Mouse (Mus musculus): ENCODE measurements around the gene Loxl3.
A peak's percentile ranks its signal among the peaks of the same experiment; 100 is the strongest.

Gene Loxl3

DNA sequence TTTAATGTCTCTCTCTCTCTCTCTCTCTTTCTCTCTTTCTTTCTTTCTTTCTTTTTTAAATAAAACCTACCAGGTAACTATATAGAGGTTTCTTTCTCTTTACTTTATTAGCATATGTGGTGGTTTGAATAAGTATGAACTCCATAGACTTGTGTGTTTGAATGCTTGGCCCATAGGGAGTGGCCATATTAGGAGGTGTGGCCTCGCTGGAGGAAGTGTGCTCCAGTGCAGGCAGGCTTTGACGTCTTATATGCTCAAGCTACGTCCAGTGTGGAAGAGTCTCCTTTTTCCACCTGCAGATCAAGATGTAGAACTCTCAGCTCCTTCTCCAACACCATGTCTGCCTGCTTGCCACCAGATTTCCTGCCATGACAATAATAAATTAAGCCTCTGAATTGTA, 14.9 kb upstream of the Loxl3 start:
- no peak for DNase-seq

- DNase-seq: no peak
Measured at GRCm38 (mm10) chr6:83020121-83020520, 13.9 kb upstream of the Loxl3 start.

DNA sequence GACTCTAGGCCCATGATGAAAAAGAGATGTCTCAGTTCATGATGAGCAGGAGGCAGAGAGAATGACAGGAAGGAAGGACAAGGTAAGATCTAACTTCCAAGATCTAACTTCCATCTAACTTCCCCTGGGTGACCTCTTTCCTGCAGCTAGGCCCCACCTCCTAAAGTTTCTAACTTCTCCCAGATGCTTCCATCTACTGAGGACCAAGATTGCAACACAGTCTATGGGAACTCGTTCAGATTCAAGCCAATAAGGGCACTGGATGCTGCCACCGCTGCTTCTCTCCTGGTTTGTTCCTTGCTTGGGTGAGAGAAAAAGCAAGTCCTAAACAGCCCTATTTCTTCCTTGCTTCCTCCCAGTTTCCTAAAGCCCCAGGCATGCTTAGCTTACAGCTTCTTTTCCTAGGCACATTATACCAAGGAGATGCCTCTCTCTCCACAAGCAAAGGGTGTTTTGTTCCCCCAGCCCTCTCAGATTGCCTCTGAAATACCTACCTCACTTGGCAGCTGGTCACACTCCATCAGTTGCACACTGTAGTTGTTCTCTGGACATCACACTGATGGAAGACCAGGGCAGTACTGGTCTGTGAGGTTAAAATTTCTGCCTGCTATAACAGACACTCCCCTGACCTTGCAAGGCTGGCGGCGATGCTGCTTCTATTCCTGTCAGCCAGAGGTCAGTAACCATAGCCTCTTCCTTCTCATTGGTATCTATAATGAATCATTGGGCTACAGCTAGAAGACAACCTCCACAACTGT, 13.0 kb upstream of the Loxl3 start:
- DNase-seq: no peak

DNA sequence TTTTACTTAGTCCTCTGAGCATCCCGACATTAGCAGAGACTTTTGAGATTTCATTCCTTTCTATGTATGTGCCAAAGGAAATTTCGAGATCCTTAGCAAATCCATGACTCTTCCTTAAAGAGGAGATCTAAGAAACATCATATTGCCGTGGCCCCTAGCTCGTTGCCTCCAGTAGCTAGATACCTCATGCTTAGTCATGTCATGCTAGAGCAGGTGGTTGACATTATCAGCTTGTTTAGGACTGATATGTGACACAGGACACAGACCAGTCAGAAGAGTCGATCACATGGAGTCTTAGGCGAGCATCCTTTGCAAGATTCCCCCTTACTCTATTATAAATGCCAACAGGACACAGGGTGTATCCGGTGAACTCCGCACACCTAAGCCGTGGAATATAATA, 11.0 kb upstream of the Loxl3 start:
- DNase-seq: no peak

GRCm38 (mm10) chr6:83023786-83024185, 10.2 kb upstream of the Loxl3 start:
- DNase-seq: no peak

- no peak for DNase-seq
Measured at GRCm38 (mm10) chr6:83024421-83024820, 9.6 kb upstream of the Loxl3 start.

DNA sequence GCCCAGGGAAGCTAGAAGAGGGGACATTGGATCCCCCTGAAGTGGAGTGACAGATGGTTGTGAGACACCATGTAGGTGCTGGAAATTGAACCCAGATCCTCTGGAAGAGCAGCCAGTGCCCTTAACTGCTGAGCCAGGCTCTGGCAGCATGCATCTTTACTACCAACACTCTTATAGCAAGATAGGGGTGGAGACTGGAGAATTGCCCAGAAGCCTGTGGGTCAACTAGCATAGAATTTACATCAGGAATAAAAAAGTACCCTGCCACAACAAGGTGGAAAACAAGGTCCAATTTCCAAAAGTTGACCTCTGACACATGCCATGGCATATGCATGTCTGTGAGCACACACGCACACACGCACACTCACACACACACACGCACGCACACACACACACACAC, 8.8 kb upstream of the Loxl3 start:
- DNase-seq: no peak

- DNase-seq: no peak
Measured at GRCm38 (mm10) chr6:83027293-83027692, 6.7 kb upstream of the Loxl3 start.

DNA sequence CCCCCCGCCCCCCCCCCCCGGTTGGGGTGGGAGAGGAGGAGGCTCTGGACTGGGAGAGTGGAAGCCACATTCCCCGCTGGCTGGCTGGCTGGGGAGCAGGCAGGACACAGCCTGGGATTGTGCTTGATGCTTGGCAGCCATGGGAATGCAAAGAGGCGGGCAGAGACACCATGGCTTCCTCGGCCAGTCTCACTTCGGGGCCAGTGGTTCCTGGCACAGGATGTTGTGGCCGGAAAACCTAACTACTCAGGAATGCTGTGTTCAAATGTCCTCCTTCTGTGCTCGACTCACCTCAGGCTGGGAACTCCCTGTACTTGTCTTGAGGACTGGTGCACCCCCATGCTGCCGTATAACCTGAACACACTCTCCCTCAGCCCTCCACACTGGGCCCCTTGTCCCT, 6.3 kb upstream of the Loxl3 start:
- no peak for DNase-seq

- DNase-seq: no peak
Measured at GRCm38 (mm10) chr6:83029777-83030176, 4.2 kb upstream of the Loxl3 start.

- DNase-seq: no peak
Measured at GRCm38 (mm10) chr6:83031111-83031510, 2.9 kb upstream of the Loxl3 start.

- no peak for DNase-seq
Measured at GRCm38 (mm10) chr6:83031921-83032590, 1.9 kb upstream of the Loxl3 start.

DNA sequence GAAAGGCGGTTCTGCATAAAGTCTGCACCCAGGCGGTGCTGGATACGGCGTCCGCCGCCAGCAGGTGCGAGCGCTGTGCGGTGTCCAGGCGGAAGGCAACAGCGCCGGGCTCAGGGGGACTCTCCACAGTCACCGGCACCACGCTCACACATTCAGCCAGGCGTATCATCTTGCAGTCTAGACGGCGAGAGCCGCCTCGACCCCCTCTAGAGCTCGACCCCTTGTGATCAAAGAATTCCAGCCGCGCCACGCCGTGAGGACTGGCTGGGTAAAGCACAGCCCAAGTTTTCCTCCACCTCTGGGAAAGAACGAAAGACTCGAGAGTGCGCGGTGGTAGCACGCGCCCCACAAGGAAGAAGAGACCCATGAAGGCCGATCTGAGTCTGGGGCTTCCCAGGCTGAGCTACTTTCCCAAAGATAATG, 1.2 kb upstream of the Loxl3 start:
- no peak for DNase-seq

GRCm38 (mm10) chr6:83034463-83035055, 586 bp downstream of the Loxl3 start:
- DNase-seq: no peak

DNA sequence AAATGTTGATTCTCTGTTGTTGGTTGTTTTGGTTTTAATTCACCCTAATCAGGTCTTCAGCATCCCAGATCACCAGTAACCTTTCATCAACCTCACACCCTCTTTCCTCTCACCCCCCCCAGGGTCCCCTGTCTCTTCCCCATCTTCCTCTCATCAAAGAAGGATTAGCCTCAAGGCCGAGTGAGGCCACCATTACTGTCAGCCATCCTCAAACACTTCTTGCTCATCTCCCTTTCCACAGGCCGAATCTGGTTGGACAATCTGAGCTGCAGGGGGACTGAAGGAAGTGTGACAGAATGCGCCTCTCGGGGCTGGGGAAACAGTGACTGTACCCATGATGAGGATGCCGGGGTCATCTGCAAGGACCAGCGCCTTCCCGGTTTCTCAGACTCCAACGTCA, 3.2 kb downstream of the Loxl3 start:
- no peak for DNase-seq

GRCm38 (mm10) chr6:83038496-83039012, 4.6 kb downstream of the Loxl3 start:
- DNase-seq: peak; percentile 92

DNA sequence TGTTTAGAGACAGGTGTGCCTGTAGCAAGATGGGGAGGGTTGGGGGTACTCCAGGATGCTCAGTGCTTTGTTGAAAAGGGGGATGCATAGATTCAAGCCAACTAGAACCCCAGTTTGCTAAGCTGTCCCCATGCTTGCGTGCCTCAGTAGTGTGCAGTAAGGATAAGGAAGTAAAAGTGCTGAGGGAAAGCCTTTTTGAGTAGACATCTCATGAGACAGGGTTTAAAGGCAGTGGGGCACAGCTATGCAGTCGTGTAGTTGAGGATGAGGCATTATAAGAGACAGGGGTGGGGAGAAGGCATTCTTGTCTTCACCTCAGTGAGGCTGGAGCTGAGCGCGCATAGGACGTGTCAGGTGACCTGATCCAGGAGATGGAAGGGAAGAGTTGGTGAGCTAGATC, 6.6 kb downstream of the Loxl3 start:
- no peak for DNase-seq

DNA sequence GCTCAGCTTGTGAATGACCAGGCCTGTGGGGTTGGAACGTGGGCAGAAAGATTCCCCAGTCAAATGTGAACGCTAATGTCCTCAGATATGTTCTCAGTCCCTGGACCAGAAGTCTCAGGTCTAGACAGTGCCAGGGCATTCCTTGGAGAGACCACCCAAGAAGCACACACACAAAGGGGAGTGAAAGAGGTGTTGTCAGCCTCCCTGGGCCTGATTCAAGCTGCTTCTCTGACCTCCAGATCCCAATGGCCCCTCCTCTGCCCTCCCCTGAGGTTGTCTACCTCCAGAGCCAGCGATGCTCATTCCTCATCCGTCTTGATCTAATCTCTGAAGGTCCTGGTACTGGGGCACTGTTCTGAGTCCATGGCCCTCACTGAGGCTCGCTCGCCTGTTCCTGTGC, 9.6 kb downstream of the Loxl3 start:
- no peak for DNase-seq

- DNase-seq: no peak
Measured at GRCm38 (mm10) chr6:83043993-83044392, 10.0 kb downstream of the Loxl3 start.

- no peak for DNase-seq
Measured at GRCm38 (mm10) chr6:83044742-83045141, 10.8 kb downstream of the Loxl3 start.

DNA sequence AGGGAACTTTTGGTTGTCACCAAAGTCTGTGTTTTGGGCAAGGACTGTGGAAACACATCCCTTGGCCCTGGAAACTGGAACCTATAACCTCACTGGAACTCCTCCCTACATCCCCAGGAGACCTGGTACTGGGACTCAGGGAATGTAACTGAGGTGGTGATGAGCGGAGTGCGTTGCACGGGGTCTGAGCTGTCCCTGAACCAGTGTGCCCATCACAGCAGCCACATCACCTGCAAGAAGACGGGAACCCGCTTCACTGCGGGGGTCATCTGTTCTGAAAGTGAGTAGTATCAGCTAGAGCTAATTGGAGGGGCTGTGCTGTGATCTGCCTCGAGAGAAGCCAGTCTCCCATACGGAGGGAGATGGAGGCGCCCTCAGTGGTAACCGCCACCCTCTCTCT, 15.4 kb downstream of the Loxl3 start:
- no peak for DNase-seq

DNA sequence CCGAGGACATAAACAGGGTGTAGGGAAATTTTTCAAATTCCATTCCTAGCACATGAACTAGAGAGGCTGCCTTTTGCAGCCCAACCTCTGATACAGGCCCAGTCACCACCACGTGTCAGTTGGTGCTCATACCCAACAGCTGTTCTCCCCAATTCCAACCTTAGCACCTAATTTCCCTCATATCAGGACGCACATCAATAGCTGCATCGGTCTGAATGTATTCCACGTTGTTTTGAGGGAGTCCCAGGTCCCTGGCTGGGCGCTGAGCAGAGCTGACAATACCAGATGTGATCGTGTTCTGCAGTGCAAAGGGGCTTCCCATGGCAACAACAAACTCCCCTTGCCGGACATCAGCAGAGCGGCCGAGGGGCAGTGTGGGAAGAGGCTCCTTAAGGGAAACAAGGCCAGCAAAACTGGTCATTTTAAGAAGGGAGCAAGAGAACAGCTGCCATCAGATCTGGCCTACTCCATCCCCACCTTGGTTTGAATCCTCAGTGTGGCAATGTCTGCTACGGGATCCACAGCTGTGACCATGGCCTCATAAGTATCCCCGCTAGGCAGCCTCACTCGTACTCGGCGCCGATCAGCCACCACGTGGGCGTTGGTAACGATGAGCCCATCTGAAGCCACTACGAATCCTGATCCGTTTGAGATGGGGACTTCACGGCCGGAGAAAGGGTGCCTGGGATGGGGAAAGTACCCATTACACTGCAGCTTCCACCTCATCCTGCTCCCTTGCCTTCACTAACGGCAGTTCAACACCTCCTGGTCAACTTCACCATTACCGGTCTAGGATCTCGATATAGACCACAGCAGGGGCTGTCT, 19.4 kb downstream of the Loxl3 start:
- DNase-seq: no peak

All from kidney, adult 11 months (tissue).